Mouse (Mus musculus) stomach, postnatal 0 days (tissue): Measurements from ENCODE around the gene Nf1.

Experiments
- CTCF ChIP-seq: IDR thresholded peaks from 2 replicates; pipeline ENCODE4 v1.5.1; 2016; ENCODE audit warnings: antibody characterized with exemption, low read depth, mild to moderate bottlenecking, moderate library complexity
- EP300 ChIP-seq: optimal IDR thresholded peaks from 2 replicates; pipeline ENCODE3; 2016; ENCODE audit warnings: antibody characterized with exemption

DNA sequence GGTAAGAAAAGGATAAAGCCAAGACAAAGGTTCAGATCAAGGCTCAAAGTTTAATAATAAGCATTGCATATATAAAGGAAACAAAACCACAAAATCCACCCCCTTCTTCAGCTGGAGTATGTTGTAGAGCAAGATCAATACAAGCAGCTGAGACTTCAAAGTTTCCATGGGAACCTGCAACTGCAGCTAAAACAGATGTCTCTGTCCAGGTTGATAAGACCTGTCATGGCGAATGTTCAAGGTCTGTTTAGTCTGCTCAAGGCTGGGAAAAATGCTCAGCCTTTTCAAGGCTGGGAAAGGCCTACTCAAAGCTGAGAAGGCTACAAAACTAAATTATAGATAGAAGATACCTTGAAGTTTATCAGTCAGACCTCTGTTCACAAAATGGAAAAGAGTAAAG is 213.1 kb downstream of the Nf1 start:
- TF ChIP-seq CTCF (no peak), EP300 (no peak)
